Comparison of ENCODE assay signal across 7 mouse cellular contexts in the genomic region with DNA sequence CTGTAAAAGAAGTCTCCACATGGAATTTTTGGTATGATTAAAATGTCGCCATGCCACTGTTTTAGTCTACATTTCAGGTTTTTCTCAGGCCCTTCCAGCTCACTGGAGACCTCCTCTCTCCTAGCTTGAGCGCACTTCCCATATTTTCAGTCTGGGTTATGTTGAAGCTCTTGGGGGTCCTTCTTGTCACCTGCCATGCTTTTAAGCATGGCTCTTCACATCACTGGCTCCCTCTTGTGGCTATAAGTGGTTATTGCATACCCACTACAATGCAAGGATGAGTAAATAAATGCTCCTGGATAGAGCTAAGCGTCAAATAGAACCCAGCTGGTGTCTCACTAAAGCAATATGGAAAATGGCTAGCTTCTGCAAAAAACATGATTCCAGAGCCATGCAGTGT.
DNase-seq lines count a peak whose midpoint lies in the region.

No protein-coding gene starts in this region.

- intact Hi-C loops in left cerebral cortex, postnatal 14 days (cut with DNase I): no loop called here

- DNase-seq in left cerebral cortex, postnatal 14 days (ENCODE audit: low spot score in 2 of 2): peak; percentile 49 to 65
- no peak for DNase-seq in left cerebral cortex, adult 8-10 months (ENCODE audit: low spot score in 2 of 2)
- peak; percentile 63 for DNase-seq in MEL-GATA-1-ER (ENCODE audit: extremely low read depth, low read depth)
- peak; percentile 65 for DNase-seq in embryo, embryonic 10 days (ENCODE audit: low spot score)
- DNase-seq in kidney, adult 9 months: peak; percentile 56
- DNase-seq in naive thymus-derived CD4-positive, alpha-beta T cell, adult 2 months (ENCODE audit: low read depth): peak; percentile 19
- DNase-seq in spleen, adult 18-20 months: no peak

Comparison
In these comparisons a context has a peak if more than half of its experiments do, and no peak if none do; other contexts are left out.
1. DNase-seq: peak in left cerebral cortex, postnatal 14 days (2 of 2), MEL-GATA-1-ER (single experiment), embryo, embryonic 10 days (single experiment), kidney, adult 9 months (single experiment) and naive thymus-derived CD4-positive, alpha-beta T cell, adult 2 months (single experiment); none in left cerebral cortex, adult 8-10 months (0 of 2) and spleen, adult 18-20 months (0 of 2).